Mouse (Mus musculus) brain, embryonic 14.5 days (tissue): ENCODE measurements at regions not wholly inside any gene's neighbourhood (a gene's known extent, or its start where the extent isn't known, plus 50 kb on each side); places are given as distances from the start of the nearest gene placed in this dataset.
A peak's percentile ranks its signal among the peaks of the same experiment; 100 is the strongest.

Source experiments
- DNase-seq: peaks from one replicate; pipeline ENCODE4 v3.0.0-alpha.2; 2011; ENCODE audit warnings: low read depth
- CTCF ChIP-seq: fragments of 200-500 bp; IDR thresholded peaks from 2 replicates; pipeline ENCODE4 v1.5.1; 2012; ENCODE audit warnings: inconsistent platforms, mild to moderate bottlenecking, moderate library complexity, borderline replicate concordance; ENCODE audit not compliant: insufficient read depth, insufficient read length; ENCODE audit errors: extremely low read depth
- POLR2A ChIP-seq: fragments of 200-500 bp; IDR thresholded peaks from 2 replicates; pipeline ENCODE4 v1.6.1; 2012; ENCODE audit warnings: mild to moderate bottlenecking, inconsistent platforms, borderline replicate concordance; ENCODE audit not compliant: poor library complexity, insufficient read depth, insufficient read length, severe bottlenecking; ENCODE audit errors: extremely low read depth

GRCm38 (mm10) chr8:35275972-35276371, 489.6 kb upstream of the Gm19410 start:
- TF ChIP-seq CTCF (no peak), POLR2A (no peak)
- DNase-seq: peak; percentile 80

- TF ChIP-seq POLR2A: no peak
- no peak for TF ChIP-seq CTCF
- DNase-seq: peak; percentile 78
These were observed 489.1 kb upstream of the Gm19410 start for GRCm38 (mm10) chr8:35276460-35276859.

- DNase-seq: no peak
- no peak for TF ChIP-seq POLR2A
- TF ChIP-seq CTCF: no peak
These were observed 486.6 kb upstream of the Gm19410 start for GRCm38 (mm10) chr8:35278946-35279345.

- TF ChIP-seq CTCF: no peak
- TF ChIP-seq POLR2A: no peak
- no peak for DNase-seq
These were observed 484.8 kb upstream of the Gm19410 start for GRCm38 (mm10) chr8:35280741-35281140.

GRCm38 (mm10) chr8:35283366-35283765, 482.2 kb upstream of the Gm19410 start:
- no peak for TF ChIP-seq CTCF
- TF ChIP-seq POLR2A: no peak

GRCm38 (mm10) chr8:35289018-35289417, 476.6 kb upstream of the Gm19410 start:
- no peak for TF ChIP-seq CTCF
- no peak for TF ChIP-seq POLR2A
- DNase-seq: no peak

More at GRCm38 (mm10) chr8:35283366-35283765, 482.2 kb upstream of the Gm19410 start:
- peak; percentile 83 for DNase-seq

GRCm38 (mm10) chr8:35289967-35290366, 475.6 kb upstream of the Gm19410 start:
- no peak for DNase-seq
- TF ChIP-seq CTCF: no peak
- no peak for TF ChIP-seq POLR2A

- peak; percentile 26 for DNase-seq
These were observed 472.0 kb upstream of the Gm19410 start for GRCm38 (mm10) chr8:35293437-35294126.

GRCm38 (mm10) chr8:35296936-35297335, 468.7 kb upstream of the Gm19410 start:
- TF ChIP-seq POLR2A: no peak
- DNase-seq: peak; percentile 72

More at GRCm38 (mm10) chr8:35293437-35294126, 472.0 kb upstream of the Gm19410 start:
- TF ChIP-seq CTCF: no peak
- no peak for TF ChIP-seq POLR2A

- TF ChIP-seq CTCF: no peak
- TF ChIP-seq POLR2A: no peak
- DNase-seq: no peak
These were observed 466.5 kb upstream of the Gm19410 start for GRCm38 (mm10) chr8:35299088-35299487.

GRCm38 (mm10) chr8:35300359-35300758, 465.2 kb upstream of the Gm19410 start:
- DNase-seq: peak; percentile 86

GRCm38 (mm10) chr8:35300881-35301521, 464.6 kb upstream of the Gm19410 start:
- peak; percentile 95 for DNase-seq
- no peak for TF ChIP-seq CTCF
- no peak for TF ChIP-seq POLR2A

More at GRCm38 (mm10) chr8:35300359-35300758, 465.2 kb upstream of the Gm19410 start:
- no peak for TF ChIP-seq CTCF
- no peak for TF ChIP-seq POLR2A

- TF ChIP-seq CTCF: no peak
- no peak for TF ChIP-seq POLR2A
- DNase-seq: no peak
These were observed 462.7 kb upstream of the Gm19410 start for GRCm38 (mm10) chr8:35302856-35303255.
